Mouse (Mus musculus) stomach, embryonic 14.5 days (tissue): Measurements from ENCODE around the gene Cd37. TPM values are rescaled to one million over a fixed set of nuclear protein-coding genes. Genes with fewer than 3 reads are reported as not detected.

Source experiments
- ATAC-seq: fragments of 200-750 bp; cut with Nextera tagmentation; 2 replicates; pipeline ENCODE4 v1.8.0; 2017; ENCODE audit warnings: low read depth, moderate TSS enrichment; ENCODE audit not compliant: insufficient number of reproducible peaks, insufficient read depth, low FRiP score
- H3K27ac ChIP-seq: fragments of 300-500 bp; sonication (generic); 2 replicates; pipeline ENCODE4 v1.5.1; 2014; ENCODE audit warnings: mild to moderate bottlenecking, low read length, moderate library complexity, mixed read lengths
- H3K27me3 ChIP-seq: fragments of 300-500 bp; sonication (generic); 2 replicates; pipeline ENCODE4 v1.6.1; 2014; ENCODE audit warnings: low read length, control low read depth, mixed read lengths; ENCODE audit not compliant: control insufficient read depth, insufficient read depth
- H3K36me3 ChIP-seq: fragments of 300-500 bp; sonication (generic); 2 replicates; pipeline ENCODE4 v1.6.1; 2014; ENCODE audit warnings: mild to moderate bottlenecking, control low read depth, low read length, moderate library complexity, mixed read lengths; ENCODE audit not compliant: control insufficient read depth, insufficient read depth
- H3K4me1 ChIP-seq: fragments of 300-500 bp; sonication (generic); 2 replicates; pipeline ENCODE4 v1.6.1; 2014; ENCODE audit warnings: low read length, control low read depth, mixed read lengths; ENCODE audit not compliant: control insufficient read depth, insufficient read depth
- H3K4me2 ChIP-seq: fragments of 300-500 bp; sonication (generic); replicated peaks from 2 replicates; pipeline ENCODE4 v1.6.1; 2014; ENCODE audit warnings: low read depth, low read length, control low read depth
- H3K4me3 ChIP-seq: fragments of 300-500 bp; sonication (generic); 2 replicates; pipeline ENCODE4 v1.5.1; 2014; ENCODE audit warnings: low read depth, low read length, control low read depth
- H3K9ac ChIP-seq: fragments of 300-500 bp; sonication (generic); replicated peaks from 2 replicates; pipeline ENCODE4 v1.6.1; 2014; ENCODE audit warnings: low read depth, mild to moderate bottlenecking, control low read depth, low read length, moderate library complexity, mixed read lengths
- H3K9me3 ChIP-seq: fragments of 300-500 bp; sonication (generic); 2 replicates; pipeline ENCODE4 v1.6.1; 2016; ENCODE audit warnings: low read depth, low read length, control low read depth; ENCODE audit not compliant: control insufficient read depth
- WGBS: fragments of 180-500 bp; shearing (Covaris S2); extraction: QIAGEN DNeasy Blood & Tissue Kit; methylation state at CpG from one replicate; pipeline ENCODE4 v1.1.7; 2014; 5-methylcytosine and 5-hydroxymethylcytosine counted together
- polyA plus RNA-seq: library from polyadenylated mRNA; unstranded; fragments of >200 nt; fragmentation: Nextera tagmentation; extraction: Ambion mirVana; gene quantifications from 2 replicates; pipeline ENCODE4 v1.2.1, GENCODE M21; 2014

Gene Cd37
- polyA plus RNA-seq, 1 experiment from 2014 or later, result 2.2 TPM

DNA sequence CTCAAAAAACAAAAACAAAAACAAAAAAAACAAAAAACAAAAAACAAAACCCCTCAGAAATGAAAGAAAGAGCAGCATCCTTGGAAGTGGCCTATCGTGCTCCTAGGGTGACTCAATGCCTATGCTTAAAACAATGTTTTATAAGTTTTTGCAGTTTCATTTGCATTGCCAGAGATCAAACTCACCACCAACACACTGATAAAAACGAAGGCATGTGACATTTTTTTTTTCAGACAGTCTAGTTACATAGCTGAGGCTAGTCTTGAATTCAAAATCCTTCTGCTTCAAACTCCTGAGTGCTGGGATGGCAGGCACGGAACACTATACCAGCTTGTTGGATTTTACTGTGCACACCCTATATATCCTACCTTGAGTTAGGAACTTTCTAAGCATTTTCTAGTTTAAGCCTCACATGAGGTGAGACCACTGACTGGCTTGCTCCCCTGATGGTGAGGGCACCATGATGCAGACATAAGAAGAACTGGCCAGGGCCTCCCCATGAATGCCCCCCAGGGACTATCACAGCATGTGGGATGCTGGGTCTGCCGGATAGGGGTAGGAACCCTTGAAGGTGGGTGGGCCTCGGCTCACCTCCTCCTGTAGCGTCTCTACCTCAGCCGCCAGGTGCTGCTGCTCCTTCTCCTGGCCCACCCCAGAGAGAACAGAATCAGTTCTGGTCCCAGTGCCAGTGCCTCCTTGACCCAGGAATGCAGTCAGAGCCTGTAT lies 46.2 kb downstream of the Cd37 start:
- H3K4me1 ChIP-seq, result peaks cover 6% of the 10 kb centered on the region; the same call in 1 of the 2 replicates
- H3K27ac ChIP-seq, result no peak overlapping the region
- no peak for ATAC-seq
- H3K36me3 ChIP-seq, result no peaks in the 10 kb centered on the region
- H3K27me3 ChIP-seq, result no peaks in the 10 kb centered on the region
- no peak overlapping the region for H3K4me3 ChIP-seq
- no peaks in the 10 kb centered on the region for H3K9me3 ChIP-seq
- H3K9ac ChIP-seq, result no peak overlapping the region
- no peak overlapping the region for H3K4me2 ChIP-seq
- WGBS, result 81% methylated on average over 7 of the region's 7 CpGs

DNA sequence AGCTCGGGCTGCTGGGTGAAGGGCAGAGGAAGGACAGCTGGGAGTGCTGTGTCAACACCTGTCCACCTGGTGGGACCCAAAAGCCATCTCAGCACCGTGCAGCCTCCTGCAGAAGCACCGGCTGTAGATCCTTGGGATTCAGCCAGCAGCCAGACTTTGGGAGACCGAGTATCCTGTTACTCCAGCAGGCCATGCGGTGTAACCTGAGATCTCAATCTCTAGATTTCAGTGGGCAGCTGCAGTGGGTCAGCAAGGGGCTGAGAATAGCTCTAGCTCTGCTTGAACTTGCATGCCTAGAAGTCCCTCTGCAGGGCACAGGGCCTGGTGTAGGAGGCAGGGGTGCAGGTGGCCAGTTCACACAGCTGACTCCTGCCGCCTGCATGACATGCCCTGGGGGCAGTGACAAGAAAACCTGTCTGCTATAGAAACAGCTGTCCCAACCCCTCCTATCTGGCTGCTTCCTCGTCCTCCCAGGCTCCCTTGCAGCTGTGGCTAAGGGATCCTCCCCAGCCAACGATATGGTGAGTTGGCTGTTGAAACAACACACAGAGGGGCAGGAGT lies 47.0 kb downstream of the Cd37 start:
- 0 out of 2 replicates have a peak, but pooled peaks cover 2% of the 10 kb centered on the region for H3K27me3 ChIP-seq
- H3K9me3 ChIP-seq, result no peaks in the 10 kb centered on the region
- no peak overlapping the region for H3K9ac ChIP-seq
- H3K36me3 ChIP-seq, result no peaks in the 10 kb centered on the region
- H3K4me1 ChIP-seq, result peaks cover 6% of the 10 kb centered on the region; the same call in 1 of the 2 replicates
- WGBS, result 6% methylated on average over 8 of the region's 8 CpGs
- no peak overlapping the region for H3K4me3 ChIP-seq
- no peak overlapping the region for H3K27ac ChIP-seq
- H3K4me2 ChIP-seq, result no peak overlapping the region
- ATAC-seq, result 0 out of 2 replicates have a peak, but pooled peaks have one; percentile 35

DNA sequence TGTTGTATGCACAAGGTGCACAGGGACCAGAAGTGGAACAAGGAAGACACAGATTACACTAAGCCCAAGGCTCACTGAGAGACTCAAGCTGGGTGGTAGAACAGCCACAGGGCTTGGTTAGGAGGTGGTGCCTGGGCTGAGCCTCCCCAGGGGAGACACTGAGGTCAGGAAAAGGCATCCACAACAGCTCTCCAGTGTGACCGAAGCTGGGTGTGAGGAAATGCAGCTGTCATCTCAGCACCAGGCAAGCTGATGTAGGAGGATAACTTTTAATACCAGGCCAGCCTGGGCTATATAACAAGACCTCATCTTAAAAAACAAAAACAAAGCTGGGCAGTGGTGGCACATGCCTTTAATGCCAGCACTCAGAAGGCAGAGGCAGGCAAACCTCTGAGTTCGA lies 47.8 kb downstream of the Cd37 start:
- Histone ChIP-seq H3K27me3 (0 out of 2 replicates have a peak, but pooled peaks cover 4% of the 10 kb centered on the region), H3K9ac (no peak overlapping the region), H3K27ac (no peak overlapping the region), H3K4me2 (no peak overlapping the region), H3K9me3 (no peaks in the 10 kb centered on the region), H3K36me3 (no peaks in the 10 kb centered on the region), H3K4me1 (peaks cover 6% of the 10 kb centered on the region; the same call in 1 of the 2 replicates), H3K4me3 (no peak overlapping the region)
- no peak for ATAC-seq
- 53% methylated on average over 2 of the region's 2 CpGs for WGBS

GRCm38 (mm10) chr7:45190186-45190585 lies 48.7 kb downstream of the Cd37 start:
- Histone ChIP-seq H3K27me3 (0 out of 2 replicates have a peak, but pooled peaks cover 4% of the 10 kb centered on the region), H3K4me1 (peaks cover 6% of the 10 kb centered on the region; the same call in 1 of the 2 replicates), H3K27ac (no peak overlapping the region), H3K4me3 (no peak overlapping the region), H3K9me3 (no peaks in the 10 kb centered on the region), H3K9ac (no peak overlapping the region), H3K36me3 (no peaks in the 10 kb centered on the region), H3K4me2 (no peak overlapping the region)
- no peak for ATAC-seq
- 89% methylated on average over 6 of the region's 6 CpGs for WGBS

DNA sequence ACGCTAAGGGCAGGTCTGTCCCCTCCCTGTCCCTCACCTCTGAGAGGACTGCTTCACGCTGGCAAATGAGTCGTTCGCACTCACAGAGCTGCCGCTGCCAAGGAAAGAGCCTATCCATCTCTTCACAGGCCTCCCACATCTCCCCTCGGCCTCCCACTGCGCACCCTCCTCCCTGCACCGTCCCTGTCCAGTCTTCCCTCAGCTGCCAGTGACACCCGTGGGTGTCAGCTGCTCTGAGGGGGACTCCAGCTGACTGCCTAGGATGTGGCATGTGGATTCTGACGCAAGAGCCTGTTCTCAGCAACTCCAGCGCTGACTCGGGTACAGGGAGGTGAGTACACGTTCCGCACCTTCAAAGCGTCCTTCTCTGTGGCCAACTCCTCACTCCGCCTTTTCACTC lies 49.3 kb downstream of the Cd37 start:
- no peak for ATAC-seq
- 0 out of 2 replicates have a peak, but pooled peaks cover 6% of the 10 kb centered on the region for H3K27me3 ChIP-seq
- no peak overlapping the region for H3K27ac ChIP-seq
- H3K4me3 ChIP-seq, result no peak overlapping the region
- peaks cover 6% of the 10 kb centered on the region; the same call in 1 of the 2 replicates for H3K4me1 ChIP-seq
- H3K4me2 ChIP-seq, result no peak overlapping the region
- WGBS, result 51% methylated on average over 16 of the region's 16 CpGs
- no peaks in the 10 kb centered on the region for H3K9me3 ChIP-seq
- no peak overlapping the region for H3K9ac ChIP-seq
- no peaks in the 10 kb centered on the region for H3K36me3 ChIP-seq

GRCm38 (mm10) chr7:45185921-45186320 lies 53.0 kb downstream of the Cd37 start:
- Histone ChIP-seq H3K4me2 (no peak overlapping the region), H3K4me1 (no peaks in the 10 kb centered on the region), H3K9me3 (no peaks in the 10 kb centered on the region), H3K27ac (no peak overlapping the region), H3K36me3 (no peaks in the 10 kb centered on the region), H3K9ac (no peak overlapping the region), H3K27me3 (peaks cover 30% of the 10 kb centered on the region), H3K4me3 (no peak overlapping the region)
- ATAC-seq, result no peak
- WGBS, result 63% methylated on average over 7 of the region's 7 CpGs

DNA sequence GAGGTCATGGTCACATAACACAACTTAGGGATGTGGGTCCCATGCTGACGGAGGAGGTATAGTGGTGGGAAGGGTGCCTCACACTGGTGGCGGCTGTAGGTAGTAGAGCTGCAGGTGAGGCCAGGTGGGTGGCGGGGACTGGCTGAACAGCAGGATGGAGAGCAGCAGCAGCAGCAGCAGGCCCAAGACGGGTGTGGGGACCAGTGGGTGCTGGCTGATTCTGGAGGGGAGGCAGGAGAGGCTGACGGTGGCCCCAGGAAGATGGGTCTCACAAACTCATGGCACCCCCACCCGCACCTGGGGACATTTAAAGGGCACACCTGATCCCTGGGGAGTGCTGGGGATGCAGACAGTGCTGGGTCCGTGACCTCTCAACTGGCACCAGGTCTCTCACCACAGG lies 55.2 kb downstream of the Cd37 start:
- no peaks in the 10 kb centered on the region for H3K36me3 ChIP-seq
- H3K27me3 ChIP-seq, result peaks cover 49% of the 10 kb centered on the region
- ATAC-seq, result no peak
- H3K4me2 ChIP-seq, result no peak overlapping the region
- H3K4me3 ChIP-seq, result no peak overlapping the region
- H3K9ac ChIP-seq, result no peak overlapping the region
- H3K4me1 ChIP-seq, result no peaks in the 10 kb centered on the region
- WGBS, result 65% methylated on average over 7 of the region's 7 CpGs
- H3K27ac ChIP-seq, result no peak overlapping the region
- no peaks in the 10 kb centered on the region for H3K9me3 ChIP-seq
